Mouse (Mus musculus) spleen, adult 2 months (tissue): ENCODE results near the gene Rps21.

ENCODE experiments used
- CTCF ChIP-seq: fragments of 200-500 bp; IDR thresholded peaks from 2 replicates; pipeline ENCODE4 v1.5.1; 2011; ENCODE audit warnings: mild to moderate bottlenecking, inconsistent platforms; ENCODE audit not compliant: insufficient read depth, insufficient read length, insufficient replicate concordance; ENCODE audit errors: extremely low read depth
- POLR2A ChIP-seq: fragments of 200-500 bp; IDR thresholded peaks from 2 replicates; pipeline ENCODE4 v1.6.1; 2011; ENCODE audit warnings: low read depth, low read length, inconsistent platforms

- TF ChIP-seq CTCF: no peak
- TF ChIP-seq POLR2A: no peak
Measured at GRCm38 (mm10) chr2:180271804-180272395, 14.7 kb downstream of the Rps21 start.
